Mouse (Mus musculus) midbrain, embryonic 13.5 days (tissue): Measurements from ENCODE around the gene Rps6kc1. TPM values are rescaled to one million over a fixed set of nuclear protein-coding genes. Genes with fewer than 3 reads are reported as not detected.
A peak's percentile ranks its signal among the peaks of the same experiment; 100 is the strongest.

Source experiments
- ATAC-seq: fragments of 200-750 bp; cut with Nextera tagmentation; 2 replicates; pipeline ENCODE4 v1.8.0; 2017; ENCODE audit warnings: mild to moderate bottlenecking, moderate TSS enrichment, moderate library complexity
- H3K27ac ChIP-seq: fragments of 300-500 bp; sonication (generic); 2 replicates; pipeline ENCODE4 v1.5.1; 2015; ENCODE audit warnings: inconsistent platforms, mild to moderate bottlenecking, moderate library complexity
- H3K27me3 ChIP-seq: fragments of 300-500 bp; sonication (generic); 2 replicates; pipeline ENCODE4 v1.6.1; 2015; ENCODE audit warnings: mild to moderate bottlenecking, inconsistent platforms
- H3K36me3 ChIP-seq: fragments of 300-500 bp; sonication (generic); 2 replicates; pipeline ENCODE4 v1.6.1; 2015; ENCODE audit warnings: mild to moderate bottlenecking, inconsistent platforms
- H3K4me1 ChIP-seq: fragments of 300-500 bp; sonication (generic); replicated peaks from 2 replicates; pipeline ENCODE4 v1.6.1; 2015; ENCODE audit warnings: inconsistent platforms
- H3K4me2 ChIP-seq: fragments of 300-500 bp; sonication (generic); replicated peaks from 2 replicates; pipeline ENCODE4 v1.6.1; 2015; ENCODE audit warnings: moderate library complexity, mild to moderate bottlenecking, inconsistent platforms
- H3K4me3 ChIP-seq: fragments of 300-500 bp; sonication (generic); replicated peaks from 2 replicates; pipeline ENCODE4 v1.5.1; 2015; ENCODE audit warnings: mild to moderate bottlenecking, inconsistent platforms
- H3K9ac ChIP-seq: fragments of 300-500 bp; sonication (generic); replicated peaks from 2 replicates; pipeline ENCODE4 v1.6.1; 2015; ENCODE audit warnings: mild to moderate bottlenecking, inconsistent platforms
- H3K9me3 ChIP-seq: fragments of 300-500 bp; sonication (generic); 2 replicates; pipeline ENCODE4 v1.6.1; 2016; ENCODE audit warnings: mild to moderate bottlenecking, inconsistent platforms
- WGBS: fragments of 180-500 bp; shearing (Covaris S2); methylation state at CpG from one replicate; pipeline ENCODE4 v1.1.7; 2015; 5-methylcytosine and 5-hydroxymethylcytosine counted together
- polyA plus RNA-seq: library from polyadenylated mRNA; unstranded; fragments of >200 nt; fragmentation: Nextera tagmentation; extraction: Ambion mirVana; gene quantifications from 2 replicates; pipeline ENCODE4 v1.2.1, GENCODE M21; 2015

Gene Rps6kc1
- polyA plus RNA-seq, 1 experiment from 2014 or later: 28.9 TPM

- Histone ChIP-seq H3K4me1 (no peaks in the 10 kb centered on the region), H3K4me2 (no peak overlapping the region), H3K9ac (no peak overlapping the region), H3K27me3 (no peaks in the 10 kb centered on the region), H3K4me3 (no peak overlapping the region), H3K36me3 (peaks cover 8% of the 10 kb centered on the region), H3K9me3 (no peaks in the 10 kb centered on the region), H3K27ac (no peak overlapping the region)
- ATAC-seq: no peak
- WGBS: 86% methylated on average over 4 of the region's 4 CpGs
Measured at GRCm38 (mm10) chr1:190823745-190824144, 87.8 kb downstream of the Rps6kc1 start.

GRCm38 (mm10) chr1:190816141-190816540 is 95.4 kb downstream of the Rps6kc1 start:
- H3K36me3 ChIP-seq: no peaks in the 10 kb centered on the region
- WGBS: 79% methylated on average over 11 of the region's 11 CpGs
- no peak overlapping the region for H3K4me3 ChIP-seq
- ATAC-seq: no peak
- no peak overlapping the region for H3K9ac ChIP-seq
- no peaks in the 10 kb centered on the region for H3K9me3 ChIP-seq
- no peak overlapping the region for H3K4me2 ChIP-seq
- H3K27me3 ChIP-seq: no peaks in the 10 kb centered on the region
- H3K4me1 ChIP-seq: no peaks in the 10 kb centered on the region; the same call in 1 of the 2 replicates
- no peak overlapping the region for H3K27ac ChIP-seq

- 73% methylated on average over 6 of the region's 6 CpGs for WGBS
- no peak overlapping the region for H3K27ac ChIP-seq
- ATAC-seq: no peak
- H3K4me2 ChIP-seq: no peak overlapping the region
- H3K9ac ChIP-seq: no peak overlapping the region
- H3K4me1 ChIP-seq: peaks cover 14% of the 10 kb centered on the region
- H3K36me3 ChIP-seq: peaks cover 10% of the 10 kb centered on the region
- no peak overlapping the region for H3K4me3 ChIP-seq
- no peaks in the 10 kb centered on the region for H3K27me3 ChIP-seq
- H3K9me3 ChIP-seq: no peaks in the 10 kb centered on the region
Measured at GRCm38 (mm10) chr1:190810408-190810807, 101.2 kb downstream of the Rps6kc1 start.

- peaks cover 13% of the 10 kb centered on the region for H3K36me3 ChIP-seq
- peak overlapping the region; percentile 67 for H3K27ac ChIP-seq
- H3K4me3 ChIP-seq: no peak overlapping the region
- WGBS: 19% methylated on average over 19 of the region's 19 CpGs
- H3K27me3 ChIP-seq: no peaks in the 10 kb centered on the region
- ATAC-seq: peak; percentile 59
- H3K4me1 ChIP-seq: peaks cover 14% of the 10 kb centered on the region
- H3K9ac ChIP-seq: peak overlapping the region; percentile 41
- no peaks in the 10 kb centered on the region for H3K9me3 ChIP-seq
- peak overlapping the region; percentile 37 for H3K4me2 ChIP-seq
Measured at GRCm38 (mm10) chr1:190808766-190809221, 102.8 kb downstream of the Rps6kc1 start.

GRCm38 (mm10) chr1:190806817-190807216 is 104.8 kb downstream of the Rps6kc1 start:
- WGBS: 91% methylated on average over 8 of the region's 8 CpGs
- no peaks in the 10 kb centered on the region for H3K9me3 ChIP-seq
- ATAC-seq: no peak

GRCm38 (mm10) chr1:190798668-190799067 is 112.9 kb downstream of the Rps6kc1 start:
- Histone ChIP-seq H3K27me3 (no peaks in the 10 kb centered on the region), H3K4me1 (peaks cover 17% of the 10 kb centered on the region), H3K4me2 (no peak overlapping the region), H3K4me3 (no peak overlapping the region), H3K9me3 (no peaks in the 10 kb centered on the region), H3K36me3 (peaks cover 29% of the 10 kb centered on the region), H3K9ac (no peak overlapping the region), H3K27ac (no peak overlapping the region)
- no peak for ATAC-seq
- WGBS: 88% methylated on average over 11 of the region's 11 CpGs

More at GRCm38 (mm10) chr1:190806817-190807216, 104.8 kb downstream of the Rps6kc1 start:
- Histone ChIP-seq H3K36me3 (peaks cover 18% of the 10 kb centered on the region), H3K4me2 (no peak overlapping the region), H3K4me3 (no peak overlapping the region), H3K4me1 (peaks cover 14% of the 10 kb centered on the region), H3K27ac (no peak overlapping the region), H3K27me3 (no peaks in the 10 kb centered on the region), H3K9ac (no peak overlapping the region)

- ATAC-seq: no peak
- no peak overlapping the region for H3K9ac ChIP-seq
- H3K27me3 ChIP-seq: no peaks in the 10 kb centered on the region
- H3K36me3 ChIP-seq: peaks cover 24% of the 10 kb centered on the region
- H3K4me3 ChIP-seq: no peak overlapping the region
- no peaks in the 10 kb centered on the region for H3K9me3 ChIP-seq
- peaks cover 17% of the 10 kb centered on the region for H3K4me1 ChIP-seq
- 80% methylated on average over 11 of the region's 11 CpGs for WGBS
- H3K4me2 ChIP-seq: no peak overlapping the region
- no peak overlapping the region for H3K27ac ChIP-seq
Measured at GRCm38 (mm10) chr1:190797483-190798058, 114.0 kb downstream of the Rps6kc1 start.

GRCm38 (mm10) chr1:190796745-190797482 is 114.7 kb downstream of the Rps6kc1 start:
- no peaks in the 10 kb centered on the region for H3K9me3 ChIP-seq
- H3K4me1 ChIP-seq: peaks cover 17% of the 10 kb centered on the region
- no peak overlapping the region for H3K4me3 ChIP-seq
- H3K9ac ChIP-seq: 0 out of 2 replicates have a peak overlapping the region, but pooled peaks have one; percentile 23
- H3K27ac ChIP-seq: peak overlapping the region; percentile 47; the same call in 1 of the 2 replicates
- 34% methylated on average over 7 of the region's 7 CpGs for WGBS
- H3K27me3 ChIP-seq: no peaks in the 10 kb centered on the region
- H3K4me2 ChIP-seq: no peak overlapping the region
- peak; percentile 40; the same call in 1 of the 2 replicates for ATAC-seq
- peaks cover 24% of the 10 kb centered on the region for H3K36me3 ChIP-seq

- Histone ChIP-seq H3K4me3 (no peak overlapping the region), H3K27ac (no peak overlapping the region), H3K9me3 (no peaks in the 10 kb centered on the region), H3K36me3 (peaks cover 4% of the 10 kb centered on the region; the same call in 1 of the 2 replicates), H3K4me2 (no peak overlapping the region), H3K4me1 (peaks cover 22% of the 10 kb centered on the region), H3K9ac (no peak overlapping the region), H3K27me3 (no peaks in the 10 kb centered on the region)
- 0 out of 2 replicates have a peak, but pooled peaks have one; percentile 27 for ATAC-seq
- 87% methylated on average over 6 of the region's 6 CpGs for WGBS
Measured at GRCm38 (mm10) chr1:190791638-190792037, 119.9 kb downstream of the Rps6kc1 start.

- Histone ChIP-seq H3K4me2 (no peak overlapping the region), H3K36me3 (peaks cover 4% of the 10 kb centered on the region; the same call in 1 of the 2 replicates), H3K9ac (no peak overlapping the region), H3K27me3 (no peaks in the 10 kb centered on the region), H3K9me3 (no peaks in the 10 kb centered on the region), H3K4me1 (peaks cover 15% of the 10 kb centered on the region), H3K27ac (no peak overlapping the region), H3K4me3 (no peak overlapping the region)
- WGBS: 64% methylated on average over 6 of the region's 6 CpGs
- no peak for ATAC-seq
Measured at GRCm38 (mm10) chr1:190790720-190791119, 120.8 kb downstream of the Rps6kc1 start.

- H3K9ac ChIP-seq: no peak overlapping the region
- no peak overlapping the region for H3K4me3 ChIP-seq
- ATAC-seq: no peak
- H3K4me2 ChIP-seq: no peak overlapping the region
- H3K4me1 ChIP-seq: no peaks in the 10 kb centered on the region
- H3K36me3 ChIP-seq: peaks cover 33% of the 10 kb centered on the region
- no peaks in the 10 kb centered on the region for H3K9me3 ChIP-seq
- H3K27me3 ChIP-seq: no peaks in the 10 kb centered on the region
- WGBS: 80% methylated on average over 6 of the region's 6 CpGs
- H3K27ac ChIP-seq: no peak overlapping the region
Measured at GRCm38 (mm10) chr1:190777660-190778059, 133.9 kb downstream of the Rps6kc1 start.

- no peaks in the 10 kb centered on the region for H3K4me1 ChIP-seq
- ATAC-seq: no peak
- 88% methylated on average over 9 of the region's 9 CpGs for WGBS
Measured at GRCm38 (mm10) chr1:190776260-190776659, 135.3 kb downstream of the Rps6kc1 start.

More at GRCm38 (mm10) chr1:190776260-190776659, 135.3 kb downstream of the Rps6kc1 start:
- no peaks in the 10 kb centered on the region for H3K27me3 ChIP-seq
- H3K4me2 ChIP-seq: no peak overlapping the region
- no peaks in the 10 kb centered on the region for H3K9me3 ChIP-seq
- H3K27ac ChIP-seq: no peak overlapping the region
- H3K36me3 ChIP-seq: peaks cover 34% of the 10 kb centered on the region
- H3K9ac ChIP-seq: no peak overlapping the region
- no peak overlapping the region for H3K4me3 ChIP-seq
